Mouse (Mus musculus) kidney, postnatal 0 days (tissue): ENCODE measurements around the gene Vav1. TPM values are rescaled to one million over a fixed set of nuclear protein-coding genes. Genes with fewer than 3 reads are reported as not detected.
A peak's percentile ranks its signal among the peaks of the same experiment; 100 is the strongest.

Source experiments
- ATAC-seq: fragments of 200-750 bp; cut with Nextera tagmentation; replicated peaks from 2 replicates; pipeline ENCODE4 v1.8.0; 2017; ENCODE audit warnings: low read depth, moderate number of reproducible peaks, moderate TSS enrichment, moderate library complexity; ENCODE audit not compliant: low FRiP score
- DNase-seq: peaks from one replicate; pipeline ENCODE4 v3.0.0-alpha.2; 2016; ENCODE audit warnings: low spot score
- H3K27ac ChIP-seq: fragments of 300-500 bp; sonication (generic); 2 replicates; pipeline ENCODE4 v1.5.1; 2014; ENCODE audit warnings: mild to moderate bottlenecking
- H3K27me3 ChIP-seq: fragments of 300-500 bp; sonication (generic); 2 replicates; pipeline ENCODE4 v1.6.1; 2014; ENCODE audit warnings: low read length, mixed read lengths; ENCODE audit not compliant: insufficient read depth
- H3K36me3 ChIP-seq: fragments of 300-500 bp; sonication (generic); 2 replicates; pipeline ENCODE4 v1.6.1; 2014; ENCODE audit warnings: low read length, mixed read lengths; ENCODE audit not compliant: insufficient read depth
- H3K4me1 ChIP-seq: fragments of 300-500 bp; sonication (generic); replicated peaks from 2 replicates; pipeline ENCODE4 v1.6.1; 2014; ENCODE audit warnings: antibody characterized with exemption, low read length, mixed read lengths; ENCODE audit not compliant: insufficient read depth
- H3K4me2 ChIP-seq: fragments of 300-500 bp; sonication (generic); 2 replicates; pipeline ENCODE4 v1.6.1; 2014; ENCODE audit warnings: mild to moderate bottlenecking, low read length, moderate library complexity, mixed read lengths
- H3K4me3 ChIP-seq: fragments of 300-500 bp; sonication (generic); replicated peaks from 2 replicates; pipeline ENCODE4 v1.5.1; 2014; ENCODE audit warnings: low read depth, low read length
- H3K9ac ChIP-seq: fragments of 300-500 bp; sonication (generic); 2 replicates; pipeline ENCODE4 v1.6.1; 2014; ENCODE audit warnings: low read depth, low read length
- H3K9me3 ChIP-seq: fragments of 300-500 bp; sonication (generic); replicated peaks from 2 replicates; pipeline ENCODE4 v1.6.1; 2016; ENCODE audit warnings: low read length, inconsistent platforms, mixed read lengths
- CTCF ChIP-seq: IDR thresholded peaks from 2 replicates; pipeline ENCODE4 v1.5.1; 2016; ENCODE audit warnings: antibody characterized with exemption, low read depth, mild to moderate bottlenecking, moderate library complexity
- WGBS: fragments of 180-500 bp; shearing (Covaris S2); extraction: QIAGEN DNeasy Blood & Tissue Kit; methylation state at CpG from one replicate; pipeline ENCODE4 v1.1.7; 2014; 5-methylcytosine and 5-hydroxymethylcytosine counted together
- polyA plus RNA-seq: library from polyadenylated mRNA; unstranded; fragments of >200 nt; fragmentation: Nextera tagmentation; extraction: Ambion mirVana; gene quantifications from 2 replicates; pipeline ENCODE4 v1.2.1, GENCODE M21; 2015

Gene Vav1
- polyA plus RNA-seq, 1 experiment from 2014 or later = 1.1 TPM

DNA sequence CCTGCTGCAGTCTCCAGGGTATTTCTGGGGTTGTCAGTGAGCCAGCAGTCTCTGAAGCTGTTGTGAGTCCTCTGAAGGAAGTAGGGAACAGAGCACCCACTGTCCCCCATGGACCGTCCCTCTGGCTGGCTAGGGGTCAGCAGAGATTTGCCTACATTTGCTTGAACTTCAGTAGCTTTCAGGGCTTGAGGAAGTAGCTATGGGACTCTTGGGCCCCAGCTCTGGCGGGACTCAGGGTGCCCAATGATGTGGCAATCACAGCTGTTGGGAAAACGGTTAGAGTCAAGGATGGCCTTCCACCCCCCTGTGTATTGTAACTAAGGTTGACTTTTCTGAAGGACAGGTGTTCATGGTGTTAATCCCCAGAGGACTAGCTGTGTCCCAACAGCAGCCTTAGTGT is 1.5 kb downstream of the Vav1 start:
- ATAC-seq = no peak
- no peaks in the 10 kb centered on the region for H3K9me3 ChIP-seq
- no peak for DNase-seq
- peaks cover 6% of the 10 kb centered on the region for H3K4me1 ChIP-seq
- H3K27ac ChIP-seq = no peak overlapping the region
- no peak overlapping the region for H3K9ac ChIP-seq
- no peak overlapping the region for H3K4me2 ChIP-seq
- H3K4me3 ChIP-seq = no peak overlapping the region
- H3K36me3 ChIP-seq = no peaks in the 10 kb centered on the region
- no peaks in the 10 kb centered on the region for H3K27me3 ChIP-seq
- TF ChIP-seq CTCF = no peak
- 71% methylated on average over 3 of the region's 3 CpGs for WGBS

DNA sequence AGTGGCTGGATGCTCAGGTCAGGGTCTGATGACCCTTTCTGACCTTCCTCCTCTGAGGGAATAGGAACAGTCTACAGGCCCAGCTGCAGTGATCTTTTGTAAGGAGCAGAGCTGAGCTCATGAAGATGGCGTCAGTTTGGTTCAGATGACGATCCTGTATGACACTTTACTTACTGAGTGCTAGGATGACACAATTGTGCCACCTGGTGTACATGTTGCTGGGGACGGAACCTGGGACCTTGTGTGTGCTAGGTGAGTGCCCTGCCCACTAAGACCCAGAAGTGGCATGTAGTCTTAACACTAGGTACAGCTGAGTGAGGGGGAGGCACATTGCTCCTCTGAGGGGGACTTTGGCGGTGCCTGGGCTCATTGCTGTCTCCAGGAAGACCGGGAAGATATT is 5.0 kb downstream of the Vav1 start:
- H3K4me3 ChIP-seq = no peak overlapping the region
- DNase-seq (no peak), ATAC-seq (no peak)
- H3K4me2 ChIP-seq = no peak overlapping the region
- WGBS = 66% methylated on average over 5 of the region's 5 CpGs
- no peaks in the 10 kb centered on the region for H3K4me1 ChIP-seq
- no peaks in the 10 kb centered on the region for H3K9me3 ChIP-seq
- H3K36me3 ChIP-seq = no peaks in the 10 kb centered on the region
- H3K27ac ChIP-seq = no peak overlapping the region
- H3K9ac ChIP-seq = no peak overlapping the region
- TF ChIP-seq CTCF = peak; percentile 30; the same call in 1 of the 2 replicates
- no peaks in the 10 kb centered on the region for H3K27me3 ChIP-seq

DNA sequence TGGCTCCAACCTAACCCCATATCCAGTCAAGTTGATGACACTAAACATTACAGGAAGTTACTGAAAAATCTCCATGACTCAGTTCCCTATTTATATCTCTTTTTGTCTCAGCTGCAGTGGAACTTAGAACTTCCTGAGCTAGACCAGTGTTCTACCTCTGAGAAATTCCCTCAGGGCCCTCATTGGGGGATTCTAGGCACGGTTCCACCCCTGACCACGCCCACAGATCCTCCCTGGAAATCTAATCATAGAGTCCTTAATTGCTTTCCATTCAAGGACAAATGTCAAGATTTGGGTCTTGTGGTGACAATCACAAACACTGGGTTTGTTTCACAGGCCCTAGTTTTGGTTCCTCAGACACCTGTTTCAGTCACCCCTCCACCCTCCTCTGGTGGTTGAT is 6.2 kb downstream of the Vav1 start:
- no peak for ATAC-seq
- TF ChIP-seq CTCF = no peak
- no peaks in the 10 kb centered on the region for H3K27me3 ChIP-seq
- H3K9me3 ChIP-seq = no peaks in the 10 kb centered on the region
- H3K4me3 ChIP-seq = no peak overlapping the region
- WGBS = 55% methylated on average over 2 of the region's 2 CpGs
- DNase-seq = no peak
- no peak overlapping the region for H3K9ac ChIP-seq
- no peaks in the 10 kb centered on the region for H3K36me3 ChIP-seq
- H3K4me1 ChIP-seq = no peaks in the 10 kb centered on the region
- no peak overlapping the region for H3K4me2 ChIP-seq
- no peak overlapping the region for H3K27ac ChIP-seq

DNA sequence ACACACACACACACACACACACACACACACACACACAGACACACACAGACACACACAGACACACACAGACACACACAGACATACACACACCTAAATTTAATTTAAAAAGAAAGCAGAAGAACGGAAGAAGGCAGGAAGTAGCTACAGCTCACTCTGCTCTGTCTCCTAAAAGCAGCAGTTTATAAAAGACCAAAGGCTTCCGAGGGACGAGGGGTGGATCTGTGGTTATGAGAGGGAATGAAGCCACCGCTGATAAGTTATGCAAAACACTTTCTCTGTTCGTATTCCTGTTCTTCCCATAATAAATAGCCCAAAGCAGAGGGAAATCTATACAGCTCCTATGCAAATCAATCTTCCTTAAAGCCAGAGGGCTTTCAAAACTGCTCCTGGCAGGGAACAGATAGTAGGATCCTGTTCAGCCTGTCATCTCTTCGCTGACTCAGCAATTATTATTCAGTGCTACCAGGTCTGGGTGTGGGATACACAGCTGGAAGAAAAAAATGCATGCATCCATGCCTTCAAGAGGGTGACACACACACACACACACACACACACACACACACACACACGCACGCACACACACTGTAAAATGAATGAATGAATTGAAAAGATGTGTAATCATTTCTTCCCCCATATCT is 7.9 kb downstream of the Vav1 start:
- no peaks in the 10 kb centered on the region for H3K27me3 ChIP-seq
- ATAC-seq = no peak
- no peak for TF ChIP-seq CTCF

DNA sequence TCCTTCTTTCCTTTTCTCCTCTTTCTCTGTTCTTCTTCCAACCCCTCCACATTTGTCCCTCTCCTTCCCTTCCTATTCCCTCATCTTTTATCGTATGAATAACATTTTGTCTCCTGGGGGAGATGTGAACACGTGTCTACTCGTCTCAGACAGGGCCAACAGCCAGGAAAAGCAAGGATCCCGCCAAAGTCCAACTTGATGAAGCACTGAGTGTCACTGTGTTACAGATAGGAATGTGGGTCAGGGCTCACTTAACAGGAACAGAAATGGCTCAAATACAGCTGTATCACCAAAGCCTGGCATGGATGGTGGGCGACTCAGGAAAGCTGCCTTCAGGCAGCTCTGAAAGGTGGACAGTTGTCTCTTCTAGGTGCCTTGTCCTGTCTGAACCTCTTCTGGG is 10.4 kb downstream of the Vav1 start:
- TF ChIP-seq CTCF = no peak
- DNase-seq = no peak
- Histone ChIP-seq H3K4me1 (no peaks in the 10 kb centered on the region), H3K27me3 (no peaks in the 10 kb centered on the region), H3K9me3 (no peaks in the 10 kb centered on the region), H3K9ac (no peak overlapping the region), H3K4me2 (no peak overlapping the region), H3K4me3 (no peak overlapping the region), H3K36me3 (no peaks in the 10 kb centered on the region), H3K27ac (no peak overlapping the region)
- no peak for ATAC-seq
- 65% methylated on average over 5 of the region's 5 CpGs for WGBS

More for the DNA sequence above, 7.9 kb downstream of the Vav1 start:
- H3K27ac ChIP-seq = no peak overlapping the region
- H3K9ac ChIP-seq = no peak overlapping the region
- no peak overlapping the region for H3K4me3 ChIP-seq
- no peaks in the 10 kb centered on the region for H3K9me3 ChIP-seq
- no peak for DNase-seq
- 61% methylated on average over 8 of the region's 8 CpGs for WGBS
- no peaks in the 10 kb centered on the region for H3K4me1 ChIP-seq
- no peak overlapping the region for H3K4me2 ChIP-seq
- no peaks in the 10 kb centered on the region for H3K36me3 ChIP-seq

DNA sequence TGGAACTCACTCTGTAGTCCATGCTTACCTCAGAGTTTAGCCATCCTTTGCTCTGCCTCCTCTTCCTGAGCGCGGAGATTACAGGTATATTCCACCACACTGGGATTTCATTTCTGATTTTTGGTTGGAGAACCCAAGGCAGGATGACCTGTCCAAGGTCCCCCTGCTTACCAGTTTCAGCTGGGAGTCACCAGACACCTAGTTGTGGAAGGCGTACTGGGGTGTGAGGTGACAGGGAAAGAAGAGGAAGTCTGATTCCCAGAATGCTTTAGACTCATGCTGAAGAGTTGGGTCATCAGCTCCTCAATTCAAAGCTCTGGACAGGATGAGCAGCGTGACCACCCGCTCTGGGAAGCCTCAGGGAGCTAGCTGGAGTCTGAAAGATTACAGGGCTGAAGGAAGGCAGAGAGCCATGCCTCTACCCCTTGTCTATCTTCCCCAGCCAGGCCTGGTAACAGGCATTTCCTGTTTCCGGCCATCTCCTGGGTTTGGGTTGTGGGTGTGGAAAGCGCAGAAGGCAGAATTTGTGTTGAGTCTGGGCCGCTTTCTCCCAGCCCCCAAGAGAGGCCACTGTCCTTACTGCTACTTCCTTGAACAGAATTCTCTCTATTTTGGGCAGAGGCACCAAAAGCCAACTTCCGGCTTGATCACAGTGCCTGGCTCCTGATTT is 11.2 kb downstream of the Vav1 start:
- H3K9ac ChIP-seq = no peak overlapping the region
- H3K27me3 ChIP-seq = no peaks in the 10 kb centered on the region
- no peak overlapping the region for H3K4me3 ChIP-seq
- H3K27ac ChIP-seq = no peak overlapping the region
- H3K9me3 ChIP-seq = no peaks in the 10 kb centered on the region
- H3K4me1 ChIP-seq = no peaks in the 10 kb centered on the region
- no peak for DNase-seq
- WGBS = 79% methylated on average over 9 of the region's 9 CpGs
- H3K4me2 ChIP-seq = no peak overlapping the region
- no peak for ATAC-seq
- TF ChIP-seq CTCF = no peak
- H3K36me3 ChIP-seq = no peaks in the 10 kb centered on the region

DNA sequence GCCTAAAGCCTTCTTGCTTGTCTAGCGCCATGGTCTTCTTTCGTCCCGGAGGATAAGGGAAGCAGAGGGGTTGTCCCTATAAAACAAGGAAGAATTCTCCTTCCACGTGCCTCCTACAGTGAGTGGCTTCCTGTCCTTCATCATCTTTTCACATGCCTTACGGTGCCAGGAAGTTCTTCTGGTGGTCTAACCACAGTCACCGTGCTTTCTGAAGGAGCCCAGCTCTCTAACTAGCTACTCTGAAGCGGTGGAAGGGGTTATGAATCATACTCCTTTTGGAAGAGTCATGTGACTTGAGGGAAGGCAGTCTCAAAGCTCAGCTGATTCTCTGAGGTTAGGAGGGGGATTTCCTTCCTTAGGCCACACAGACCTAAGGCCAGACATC is 11.8 kb downstream of the Vav1 start:
- DNase-seq = no peak
- Histone ChIP-seq H3K36me3 (no peaks in the 10 kb centered on the region), H3K9ac (no peak overlapping the region), H3K4me1 (no peaks in the 10 kb centered on the region), H3K27me3 (no peaks in the 10 kb centered on the region), H3K4me2 (no peak overlapping the region), H3K9me3 (no peaks in the 10 kb centered on the region), H3K27ac (no peak overlapping the region), H3K4me3 (no peak overlapping the region)
- 76% methylated on average over 7 of the region's 7 CpGs for WGBS
- TF ChIP-seq CTCF = no peak
- no peak for ATAC-seq
